Mouse (Mus musculus) adrenal gland, postnatal 25 days (tissue): ENCODE data around the gene Tceal7. TPM values are rescaled to one million over a fixed set of nuclear protein-coding genes. Genes with fewer than 3 reads are reported as not detected.
"Not testable (repeated sequence)": the region's sequence is repeated elsewhere in the genome, so short reads cannot be mapped to it uniquely, and the experiment has no call there.

Source experiments
- DNase-seq: peaks from one replicate; pipeline ENCODE4 v3.0.0; 2021; ENCODE audit warnings: mixed read lengths
- microRNA-seq, 2 experiments: library from miRNA; unstranded; fragments of <30 nt; microRNA quantifications; one replicate each; pipeline ENCODE4 v1.2.0; 2021
- total RNA-seq: library from RNA; stranded (reverse); gene quantifications from 2 replicates; pipeline ENCODE4 v1.2.3, GENCODE M21; 2021

Tceal7 gene
- total RNA-seq, 1 experiment from 2014 or later, result not detected

DNA sequence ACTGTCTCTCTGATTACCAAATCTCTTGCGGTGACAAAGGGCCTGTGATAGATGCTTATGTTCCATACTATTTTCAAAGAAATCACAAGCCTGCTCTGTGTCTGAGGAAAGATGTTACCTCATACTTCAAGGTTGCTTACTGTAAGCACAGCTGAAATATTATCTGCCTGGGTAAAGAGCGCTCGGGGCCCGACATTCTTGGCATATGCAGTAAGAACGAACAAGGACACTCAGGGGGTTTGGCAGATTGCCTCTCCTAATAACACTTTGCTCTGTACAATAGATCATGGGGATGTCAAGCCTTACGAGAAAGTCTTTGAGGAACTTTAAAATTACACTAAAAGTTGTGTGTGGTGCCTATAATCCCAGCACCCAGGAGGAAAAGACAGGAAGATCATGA lies 34.2 kb downstream of the Tceal7 start:
- DNase-seq, result peak; percentile 32

DNA sequence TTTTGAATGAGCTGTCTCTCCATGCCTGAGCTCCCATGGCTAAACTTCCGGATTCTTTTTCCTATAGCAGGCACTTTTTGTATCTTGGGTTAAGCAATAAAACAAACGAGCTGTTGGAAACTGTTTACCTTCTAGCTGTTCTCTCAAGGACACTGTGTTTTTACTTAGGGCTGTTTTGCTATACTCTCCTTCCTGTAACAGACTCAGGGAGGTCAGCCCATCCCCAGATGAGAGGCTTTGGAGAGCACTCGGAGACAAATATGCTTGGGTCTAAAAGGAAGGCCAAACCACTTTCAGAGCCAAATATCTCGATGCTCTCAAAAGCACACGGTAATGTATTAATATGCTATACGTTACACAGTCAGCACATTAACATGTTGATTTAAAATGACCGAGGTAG lies 35.1 kb downstream of the Tceal7 start:
- DNase-seq, result no peak

DNA sequence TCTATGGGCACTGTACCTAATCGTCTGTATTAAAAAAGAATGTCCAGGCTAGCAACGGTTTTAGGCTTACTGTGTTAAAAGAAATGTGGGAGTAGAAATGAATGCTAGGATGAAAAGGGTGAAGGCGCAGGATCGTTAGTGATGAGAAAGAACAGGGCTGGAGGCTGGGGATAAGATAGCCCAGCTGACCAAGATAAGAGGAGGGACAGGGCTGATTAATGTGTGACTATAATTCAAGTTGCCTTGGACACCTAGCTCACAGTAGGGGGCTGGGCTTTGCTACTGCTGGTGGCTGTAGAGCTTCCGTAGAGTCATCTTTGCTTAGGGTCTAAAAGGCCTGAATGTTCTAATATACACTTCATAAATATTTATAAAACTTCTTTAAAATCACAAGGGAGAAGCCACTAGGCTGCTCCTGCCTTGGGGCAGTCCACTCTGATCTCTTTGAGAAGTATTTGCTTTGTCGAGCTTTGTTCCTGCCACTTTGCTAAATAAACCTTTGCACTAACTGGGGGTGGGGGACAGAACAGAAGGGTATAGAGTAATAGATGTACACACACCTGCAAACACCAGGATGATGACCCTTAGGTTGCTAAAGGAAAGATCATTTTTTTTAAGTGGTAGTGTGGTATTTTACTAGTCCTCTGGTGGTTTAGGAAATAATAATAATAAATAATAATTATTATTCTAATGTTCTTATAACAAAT lies 37.6 kb downstream of the Tceal7 start:
- peak; percentile 2 for DNase-seq

DNA sequence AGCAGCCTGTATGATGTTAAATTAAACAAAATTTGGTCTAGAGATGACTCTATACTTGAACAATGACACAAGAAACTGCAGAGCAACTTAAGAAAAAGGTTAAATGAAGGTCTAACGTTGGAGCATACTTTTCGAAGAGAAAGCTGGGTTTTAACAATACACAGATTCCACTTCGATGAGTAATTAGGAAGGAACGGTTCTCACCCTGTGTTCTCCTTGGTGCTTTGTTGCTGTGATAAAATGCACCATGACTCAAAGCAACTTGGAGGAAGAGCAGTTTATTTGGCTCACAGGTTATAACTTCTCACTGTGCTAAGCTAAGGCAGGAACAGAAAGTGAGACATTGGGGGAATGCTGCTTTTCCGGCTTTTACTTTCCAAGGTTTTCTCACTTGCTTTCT lies 53.1 kb downstream of the Tceal7 start:
- DNase-seq, result no peak

DNA sequence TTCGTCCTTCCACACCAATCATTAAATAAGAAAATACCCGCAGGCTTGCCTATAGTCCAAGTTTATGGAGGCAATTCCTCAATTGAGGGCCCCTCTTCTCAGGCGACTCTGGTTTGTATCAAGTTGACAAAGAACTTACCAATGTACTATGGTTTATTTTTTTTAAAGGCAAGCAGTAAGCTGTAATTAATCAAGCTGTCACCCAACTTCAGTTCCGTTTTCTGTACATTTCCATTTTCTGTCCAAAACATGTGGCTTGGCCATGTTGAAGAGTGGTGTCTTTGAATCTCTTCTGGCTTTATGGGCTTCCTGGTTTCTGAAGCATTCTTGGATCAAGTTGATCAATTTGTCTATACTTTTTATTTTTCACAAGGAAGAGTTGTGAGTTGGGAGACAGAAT lies 53.6 kb downstream of the Tceal7 start:
- no peak for DNase-seq

DNA sequence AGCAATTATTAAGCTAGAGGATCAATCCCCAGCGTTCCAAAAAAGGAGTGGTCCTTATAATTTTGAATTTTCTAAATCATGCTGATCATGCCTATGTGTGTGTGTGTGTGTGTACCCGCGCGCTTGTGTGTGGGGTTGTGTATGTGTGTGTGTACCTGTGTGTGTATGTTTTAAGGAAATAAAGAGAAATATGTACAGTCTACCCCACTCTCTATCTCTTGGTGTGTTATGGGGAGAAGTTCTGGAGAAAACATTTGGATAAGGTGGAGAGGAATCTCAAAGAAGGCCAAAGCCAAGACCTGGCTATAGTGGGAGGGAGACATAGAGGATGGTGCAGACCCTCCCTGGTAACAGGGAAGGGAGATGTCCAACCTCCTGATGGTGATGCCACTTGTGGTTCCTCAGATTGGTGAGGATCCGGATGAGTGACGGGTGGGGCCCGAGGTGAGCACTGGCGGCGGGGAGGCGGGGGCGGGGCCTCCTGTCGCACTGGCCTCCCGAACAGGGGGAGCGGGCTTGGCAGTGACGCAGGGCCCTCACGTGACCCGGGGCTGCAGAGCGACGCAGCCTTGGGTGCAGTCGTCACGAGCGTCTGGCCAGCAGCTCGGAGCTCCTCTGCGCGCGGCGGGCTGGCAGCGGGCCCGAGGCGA lies 55.3 kb downstream of the Tceal7 start, which contains the start of gene Bex3:
Bex3 (plus strand) TSS at position 511 of the 650 bp plus-strand sequence.
- DNase-seq, result peak; percentile 55

DNA sequence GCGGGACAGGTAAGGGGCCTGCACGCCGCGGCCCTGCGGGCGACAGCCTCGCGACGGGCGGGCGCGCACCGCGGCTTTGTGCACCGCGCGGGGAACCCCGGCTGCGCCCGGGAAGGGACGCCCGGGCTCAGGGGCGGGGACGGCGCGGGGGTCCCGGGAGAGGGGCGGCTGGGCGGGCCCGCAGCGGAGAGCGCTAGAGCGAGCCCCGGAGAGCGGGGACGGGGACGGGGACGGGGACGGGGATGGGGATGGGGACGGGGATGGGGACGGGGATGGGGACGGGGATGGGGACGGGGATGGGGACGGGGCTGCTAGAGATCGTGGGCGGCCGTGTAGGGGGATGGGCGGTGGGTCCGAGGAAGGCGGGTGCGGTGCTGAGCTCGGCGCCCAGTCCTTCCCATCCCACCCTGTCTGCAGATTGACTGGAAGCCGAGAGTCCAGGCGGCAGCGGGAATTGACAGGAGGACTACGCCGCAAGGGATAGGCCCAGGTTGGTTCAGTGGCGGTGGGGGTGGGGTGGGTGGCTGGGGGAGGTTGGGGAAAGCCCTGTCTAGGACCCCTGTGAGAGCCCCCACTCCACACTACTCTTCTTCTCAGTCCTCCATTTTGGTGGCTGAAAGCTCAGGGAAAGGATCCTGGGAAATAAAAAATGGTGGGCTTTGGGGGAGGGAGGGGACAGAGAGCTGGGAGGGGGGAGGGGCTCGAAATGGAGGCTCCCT lies 56.0 kb downstream of the Tceal7 start:
- DNase-seq, result not testable (repeated sequence)

DNA sequence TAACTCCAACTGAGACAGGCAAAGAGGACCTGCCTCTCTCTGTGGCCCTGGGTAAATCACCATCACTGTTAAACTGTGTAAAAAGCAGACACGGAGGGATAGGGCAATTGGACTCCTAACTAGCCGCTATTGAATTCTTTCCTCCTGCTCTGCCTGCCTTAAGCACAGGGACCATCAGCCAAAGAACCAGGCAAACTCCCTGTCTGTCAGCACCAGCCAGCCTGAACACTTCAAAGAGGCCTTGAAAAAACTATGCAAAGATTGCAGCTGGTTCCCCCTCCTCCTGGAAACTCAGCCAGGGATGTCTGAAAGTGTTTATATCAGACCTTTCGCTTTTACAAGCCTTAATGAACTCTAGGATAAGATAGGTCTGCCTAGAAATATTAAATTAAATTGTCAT lies 60.0 kb downstream of the Tceal7 start:
- DNase-seq, result no peak

DNA sequence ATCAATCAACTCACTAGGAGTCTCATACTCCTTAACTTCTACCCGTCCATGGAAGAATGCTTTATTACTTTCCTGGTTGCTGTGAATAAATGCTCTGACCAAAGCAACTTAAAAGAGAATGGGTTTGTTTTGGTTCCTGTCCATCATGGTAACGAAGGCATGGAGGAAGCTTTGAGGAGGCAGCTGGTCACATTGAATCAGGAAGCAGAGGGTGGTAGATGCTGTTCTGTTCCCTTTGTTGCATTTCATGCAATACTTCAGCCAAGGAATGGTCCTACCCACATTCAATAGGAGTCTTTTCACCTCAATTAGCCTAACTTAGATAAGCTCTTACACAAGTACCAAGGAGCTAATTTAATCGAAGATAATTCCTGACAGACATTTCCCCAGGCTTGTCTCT lies 60.8 kb downstream of the Tceal7 start:
- no peak for DNase-seq

Small RNAs within 50 kb of the gene (microRNA-seq; reads per million reads assigned to microRNA genes)
- gene Mir6383, result 0 reads per million in 2 experiments

Other genes with a start within 250 kb of the Tceal7 start
- gene Arxes2, start 221.0 kb upstream of the Tceal7 start, total RNA-seq, result 23.5 and 25.4 TPM in 2 replicates
- 4.0 and 5.5 TPM in 2 replicates for gene Arxes1, start 181.4 kb upstream of the Tceal7 start, total RNA-seq
- gene Bex2, start 146.5 kb upstream of the Tceal7 start, total RNA-seq, result 16.1 and 27.7 TPM in 2 replicates
- not detected in 2 replicates for gene Nxf3, start 129.5 kb upstream of the Tceal7 start, total RNA-seq
- gene Bex4, start 75.8 kb upstream of the Tceal7 start, total RNA-seq, result 7.0 and 10.3 TPM in 2 replicates
- 44.4 and 51.1 TPM in 2 replicates for gene Tceal8, start 42.4 kb upstream of the Tceal7 start, total RNA-seq
- 2.1 and 4.1 TPM in 2 replicates for gene Tceal5, start 10.9 kb upstream of the Tceal7 start, total RNA-seq
- gene Bex1, start 734 bp downstream of the Tceal7 start, total RNA-seq, result 12.5 and 12.7 TPM in 2 replicates
- 363 and 423 TPM in 2 replicates for gene Tceal9, start 30.3 kb downstream of the Tceal7 start, total RNA-seq
- 128 and 147 TPM in 2 replicates for gene Bex3, start 55.5 kb downstream of the Tceal7 start, total RNA-seq